Mouse (Mus musculus): Measurements from ENCODE around the gene Thsd7a. TPM values are rescaled to one million over a fixed set of nuclear protein-coding genes. Genes with fewer than 3 reads are reported as not detected.

Thsd7a gene
- polyA plus RNA-seq, 1 experiment = 5.6 TPM

DNA sequence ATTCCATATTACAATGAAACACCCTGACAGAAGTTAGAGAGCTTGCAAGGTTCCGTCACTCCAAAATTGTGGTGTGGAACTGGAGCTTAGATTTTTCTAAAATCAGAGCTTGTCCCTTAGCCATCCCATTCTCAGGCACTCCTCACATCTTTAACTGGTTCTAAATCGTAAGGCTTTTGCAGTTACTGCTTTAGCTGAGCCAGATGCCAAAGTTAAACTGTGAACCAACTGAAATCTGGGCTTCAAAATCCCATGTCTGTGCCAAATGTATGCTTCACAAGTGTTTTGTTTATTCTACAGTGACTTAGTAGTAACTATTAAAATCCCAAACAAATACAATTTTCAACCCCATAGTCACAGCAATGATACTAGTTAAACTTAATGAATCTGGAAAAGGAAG is 242.3 kb downstream of the Thsd7a start:
- no peak for DNase-seq (ENCODE audit: low read depth)

DNA sequence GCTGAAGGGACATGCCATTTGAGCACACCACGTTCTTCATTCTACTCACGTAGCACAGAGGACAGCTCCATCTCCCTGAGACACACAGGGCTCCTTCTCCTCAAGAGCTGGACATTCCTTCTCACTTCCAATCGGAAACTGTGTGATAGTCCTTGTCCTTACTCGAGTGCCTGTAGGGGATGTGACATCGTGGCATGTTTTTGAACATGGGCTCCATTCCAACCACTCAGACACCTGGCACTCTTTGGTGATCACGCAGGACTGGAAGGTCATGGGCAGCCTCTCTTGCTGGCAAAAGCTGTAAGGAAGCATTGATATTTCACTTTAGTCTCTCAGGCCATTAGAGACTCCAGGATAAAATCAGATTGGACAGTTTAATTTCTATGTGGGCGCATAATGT is 245.3 kb downstream of the Thsd7a start:
- DNase-seq (ENCODE audit: low read depth) = no peak

DNA sequence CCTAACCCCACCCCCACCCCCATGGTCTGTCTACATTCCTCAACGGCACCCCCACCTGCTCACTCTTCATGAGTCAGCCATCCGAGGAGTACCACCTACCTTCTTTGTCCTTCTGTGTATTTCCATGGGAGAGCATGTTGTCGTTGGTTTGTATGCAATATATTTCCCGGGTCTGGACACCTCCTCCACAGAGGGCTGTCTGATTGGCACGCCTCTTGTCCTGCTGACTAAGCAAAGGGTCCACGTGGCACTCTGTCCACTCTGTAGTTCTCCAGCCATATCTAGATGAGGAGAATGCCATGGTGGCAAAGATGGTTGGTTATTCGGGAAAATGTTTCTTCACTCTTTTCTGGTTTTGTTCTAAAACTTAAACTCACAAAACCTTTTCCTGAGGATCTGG is 248.3 kb downstream of the Thsd7a start:
- no peak for DNase-seq (ENCODE audit: low read depth)

DNA sequence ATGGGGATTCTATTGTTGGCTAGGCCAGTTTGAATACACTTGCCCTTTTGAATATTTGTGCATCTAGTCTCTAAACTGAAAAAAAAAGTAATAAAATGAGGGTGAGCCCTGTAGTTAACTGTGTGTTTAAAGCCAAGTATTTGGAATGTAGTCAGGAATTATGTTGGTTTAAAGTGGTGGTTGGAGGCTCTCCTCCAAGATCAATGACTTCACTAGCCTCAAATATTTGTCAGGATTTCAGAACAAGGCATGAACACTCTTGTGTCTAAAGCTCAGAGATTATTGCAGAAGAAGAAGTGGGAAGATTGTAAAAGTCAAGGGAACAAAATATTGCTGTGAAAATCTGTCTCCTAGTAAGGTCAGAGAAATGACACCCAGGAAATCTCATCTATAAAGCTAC is 249.3 kb downstream of the Thsd7a start:
- no peak for DNase-seq (ENCODE audit: low read depth)

DNA sequence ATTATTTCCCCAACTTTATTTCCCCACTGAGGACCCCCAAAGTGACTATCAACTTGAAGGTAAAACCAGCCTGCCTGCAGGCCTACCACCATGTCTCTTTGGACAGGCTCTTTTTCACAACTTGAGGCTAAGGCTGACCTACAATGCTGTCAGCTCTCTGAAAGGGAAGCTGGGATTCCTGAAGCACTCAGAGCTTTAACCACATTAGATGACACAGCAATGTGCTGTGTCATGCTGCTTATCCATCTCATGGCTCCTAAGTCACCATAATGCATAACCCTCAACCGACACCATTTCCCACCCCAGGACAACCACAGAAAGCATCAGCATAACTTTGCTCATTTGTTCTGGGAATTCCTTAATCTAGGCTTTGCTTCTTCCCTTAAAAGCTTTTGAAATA is 255.6 kb downstream of the Thsd7a start:
- DNase-seq (ENCODE audit: low read depth) = no peak

DNA sequence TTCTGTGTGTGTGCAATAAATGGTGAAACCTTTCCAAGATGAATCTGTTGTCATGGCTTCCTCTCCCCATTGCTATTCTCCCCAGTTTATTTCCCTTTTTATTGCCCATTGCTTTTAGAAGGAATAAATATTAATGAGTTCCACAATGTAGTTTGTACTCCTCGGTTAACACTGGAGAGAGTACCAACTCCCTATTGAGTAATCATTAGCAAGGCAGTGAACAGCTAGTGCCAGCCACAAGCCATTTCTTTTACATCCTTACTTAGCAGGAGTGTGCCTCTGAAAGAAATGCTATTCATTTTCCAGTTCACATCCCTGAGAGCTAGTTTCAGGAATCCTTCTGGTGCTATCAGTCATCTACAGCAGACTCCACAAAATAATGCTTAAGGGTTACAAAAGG is 260.3 kb downstream of the Thsd7a start:
- no peak for DNase-seq (ENCODE audit: low read depth)

DNA sequence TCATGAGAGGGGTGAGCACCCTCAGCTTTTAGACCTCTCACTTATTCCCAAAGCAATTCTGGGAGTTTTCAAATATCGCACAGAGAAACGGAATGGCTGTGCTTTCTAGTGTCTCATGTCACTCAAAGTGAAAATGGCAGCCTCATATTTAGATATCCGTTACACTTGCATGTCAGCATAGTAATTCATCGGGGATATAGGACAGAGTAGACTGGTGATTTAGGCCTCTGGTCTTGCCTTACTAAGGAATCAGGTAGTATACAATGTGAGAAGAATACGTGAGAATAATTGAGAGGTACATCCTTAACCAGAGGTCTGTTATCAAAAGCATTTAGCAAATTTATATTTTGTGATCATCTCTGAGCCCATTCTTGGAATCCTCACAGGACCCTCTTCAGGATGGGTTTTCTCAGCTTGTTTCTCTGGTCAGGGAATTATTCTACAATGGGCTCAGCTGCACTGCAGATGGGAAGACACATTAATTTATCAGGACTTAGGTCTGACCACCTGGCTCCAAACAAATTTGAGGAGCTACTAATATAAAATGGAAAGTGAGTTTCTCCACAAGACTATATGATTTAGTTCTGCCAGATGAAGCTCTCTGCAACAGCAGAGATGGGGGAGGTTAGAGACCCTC is 267.6 kb downstream of the Thsd7a start:
- no peak for DNase-seq (ENCODE audit: low read depth)

DNA sequence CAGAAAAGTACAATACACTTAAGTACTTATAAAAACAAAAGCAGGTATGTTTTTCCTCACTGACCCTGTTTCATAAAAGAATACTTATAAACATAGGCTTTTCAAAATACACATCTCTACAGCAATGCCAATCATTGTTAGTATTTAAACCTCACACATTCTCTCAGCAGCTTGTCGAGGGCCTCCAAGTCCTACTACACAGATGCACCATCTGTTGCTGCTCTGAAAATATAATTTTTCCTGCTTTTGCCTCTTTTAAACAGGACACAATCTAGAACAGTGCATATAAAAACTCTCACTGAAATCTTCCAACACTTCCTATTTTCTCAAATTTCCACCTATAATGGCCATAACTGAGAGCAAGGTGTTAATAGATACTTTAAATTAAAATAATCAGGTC is 270.9 kb downstream of the Thsd7a start:
- no peak for DNase-seq (ENCODE audit: low read depth)

DNA sequence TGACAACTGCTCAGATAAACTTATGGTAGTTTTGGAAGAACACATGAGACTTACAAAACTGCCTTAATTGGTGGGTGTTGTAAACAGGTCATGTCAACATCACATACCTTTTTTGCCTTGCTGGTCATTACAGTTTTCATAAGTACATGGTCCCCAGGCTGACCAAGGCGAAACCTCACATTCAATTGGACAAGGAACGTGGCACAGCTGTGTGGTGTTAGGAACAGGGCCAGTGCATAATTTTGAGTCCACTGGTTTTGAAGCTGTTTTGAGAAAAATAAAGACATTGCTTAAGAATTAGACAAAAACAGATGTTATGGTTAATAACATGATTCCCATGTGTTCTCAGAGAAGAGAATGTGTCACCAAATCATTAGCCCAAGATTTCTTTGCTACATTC is 278.3 kb downstream of the Thsd7a start:
- no peak for DNase-seq (ENCODE audit: low read depth)

DNA sequence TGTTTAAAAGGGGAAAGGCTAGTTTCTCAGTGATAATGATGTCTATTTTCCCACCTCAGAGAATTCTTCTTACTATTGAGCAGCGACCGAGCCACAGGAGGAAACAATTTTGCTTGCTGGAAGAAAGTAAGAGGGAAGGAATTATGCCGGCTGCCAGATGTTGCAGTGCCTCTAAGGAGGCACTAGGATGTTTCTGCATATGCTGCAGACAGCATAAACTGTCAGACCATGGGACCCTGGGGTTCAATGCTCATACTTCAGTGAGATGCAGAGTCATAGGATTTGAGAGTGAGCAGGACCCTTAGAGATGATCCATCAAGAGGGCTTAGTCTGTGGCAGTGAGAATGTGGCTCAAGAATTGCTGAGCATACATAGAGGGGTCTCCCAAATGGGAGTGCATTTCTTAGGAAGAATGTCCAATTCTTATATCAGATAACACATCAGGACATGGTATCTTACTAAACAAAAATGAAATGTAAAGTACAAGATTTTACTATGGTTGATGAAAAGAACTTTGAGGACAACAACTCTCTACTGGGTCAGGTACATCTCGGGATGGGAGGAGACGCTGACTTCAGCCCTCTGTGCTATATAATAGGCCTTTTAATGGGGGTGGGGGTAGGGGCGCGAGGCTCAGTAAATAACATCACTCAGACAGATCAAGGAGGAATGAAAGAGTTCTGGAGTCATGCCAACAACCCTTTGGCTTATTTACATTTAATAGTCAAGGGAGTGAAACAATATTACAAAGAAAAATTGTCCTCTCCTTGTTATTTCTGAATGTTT is 281.7 kb downstream of the Thsd7a start:
- DNase-seq (ENCODE audit: low read depth) = no peak

DNA sequence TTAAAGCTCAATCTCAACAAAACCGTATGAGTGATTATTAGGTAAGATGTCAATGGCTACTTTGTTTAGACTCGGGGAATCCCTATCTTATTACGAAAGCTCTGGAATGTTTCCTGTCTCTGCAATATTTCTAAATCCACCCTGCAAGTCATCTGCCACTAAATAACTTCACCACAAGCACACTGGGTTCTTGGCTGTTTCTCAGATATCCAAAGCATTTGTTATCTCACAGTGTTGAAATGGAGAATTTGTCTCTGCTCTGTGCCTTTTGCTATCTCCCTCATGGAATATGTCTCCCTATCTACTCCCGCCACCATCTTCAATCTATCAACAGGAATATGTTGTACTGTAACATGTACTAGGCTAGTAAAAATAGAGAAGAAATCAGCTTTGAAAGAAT is 290.4 kb downstream of the Thsd7a start:
- DNase-seq (ENCODE audit: low read depth) = peak; percentile 75

DNA sequence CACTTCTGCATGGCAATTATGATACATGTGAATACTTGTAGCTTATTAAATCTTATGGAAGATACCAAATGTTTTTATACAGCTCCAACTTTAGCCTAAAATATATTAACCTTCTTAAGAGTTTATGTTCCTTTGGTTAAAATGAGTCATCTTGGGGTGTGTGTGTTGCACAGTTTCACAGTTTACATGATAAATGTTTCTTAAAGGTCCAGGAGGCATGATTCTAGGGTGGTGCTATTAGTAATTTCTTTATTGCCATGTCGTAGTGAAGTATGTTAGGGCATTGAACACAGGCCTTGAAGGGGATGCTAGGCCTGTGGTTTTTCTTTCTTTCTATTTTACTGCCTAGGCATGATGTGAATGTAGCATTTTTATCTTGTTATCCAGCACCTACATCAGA is 291.8 kb downstream of the Thsd7a start:
- DNase-seq (ENCODE audit: low read depth) = no peak

DNA sequence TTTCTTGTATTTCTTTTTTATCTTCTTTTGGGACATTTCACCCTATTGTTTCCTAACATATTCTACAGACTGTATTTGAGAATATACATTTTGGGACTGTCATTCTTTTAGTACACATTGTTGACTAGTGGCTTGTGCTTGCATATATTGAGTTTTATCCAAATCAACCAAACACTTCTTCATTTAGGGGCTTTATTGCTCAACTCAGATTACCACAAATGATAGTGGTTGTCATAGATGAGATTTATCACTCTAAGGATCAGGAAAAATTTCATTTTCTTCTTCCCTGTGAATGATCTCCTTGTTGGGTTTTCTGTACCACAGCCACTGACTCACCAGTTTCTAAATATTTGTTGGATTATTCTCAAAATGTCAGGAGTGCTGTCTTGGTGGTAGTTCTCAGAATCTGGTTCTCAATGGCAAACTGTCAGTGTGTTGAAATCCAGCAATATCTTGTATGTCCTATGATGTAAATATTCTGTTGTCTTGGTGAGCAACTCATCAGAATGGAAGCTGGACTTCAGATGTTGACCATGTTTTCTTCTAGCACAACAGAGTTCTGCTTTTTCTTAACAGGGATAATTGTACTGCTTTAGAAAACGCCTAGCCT is 294.2 kb downstream of the Thsd7a start:
- no peak for DNase-seq (ENCODE audit: low read depth)

DNA sequence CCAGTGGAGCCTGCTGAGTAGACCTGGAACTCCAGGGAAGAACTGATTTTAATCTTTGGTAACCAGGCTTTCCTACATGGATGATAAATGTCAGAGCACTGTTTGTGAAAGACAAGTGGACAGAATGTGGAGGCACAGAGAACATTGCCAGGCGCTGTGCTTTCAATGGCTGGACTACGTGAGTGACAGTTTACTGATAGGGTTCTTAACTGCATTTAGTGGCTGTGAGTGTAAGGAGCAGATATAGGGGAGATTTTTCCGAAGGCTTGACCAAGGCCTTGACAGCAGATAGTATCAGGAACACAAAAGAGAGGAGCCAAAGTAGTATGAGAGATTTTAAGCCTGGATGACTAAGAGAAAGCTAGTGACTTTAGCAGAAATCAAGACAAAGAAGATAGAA is 295.1 kb downstream of the Thsd7a start:
- no peak for DNase-seq (ENCODE audit: low read depth)

DNA sequence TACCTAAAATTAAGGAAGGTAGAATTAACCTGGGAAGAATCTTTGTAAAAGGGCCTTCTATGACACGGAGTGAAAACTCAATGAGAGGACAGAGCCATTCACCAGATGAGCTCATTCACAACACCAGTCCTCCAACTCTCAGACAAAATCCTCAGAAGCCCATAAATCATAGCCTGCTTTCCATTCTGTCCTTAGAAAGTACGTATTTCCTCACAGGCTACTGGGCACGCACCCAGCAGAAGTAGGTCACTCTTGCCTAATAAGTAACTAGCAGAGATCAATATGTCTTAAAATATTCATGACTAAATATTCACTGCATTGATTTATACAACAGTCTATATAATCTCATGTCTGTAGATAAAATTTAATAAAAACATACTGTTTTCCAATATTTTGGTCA is 300.4 kb downstream of the Thsd7a start:
- DNase-seq (ENCODE audit: low read depth) = peak; percentile 63

DNA sequence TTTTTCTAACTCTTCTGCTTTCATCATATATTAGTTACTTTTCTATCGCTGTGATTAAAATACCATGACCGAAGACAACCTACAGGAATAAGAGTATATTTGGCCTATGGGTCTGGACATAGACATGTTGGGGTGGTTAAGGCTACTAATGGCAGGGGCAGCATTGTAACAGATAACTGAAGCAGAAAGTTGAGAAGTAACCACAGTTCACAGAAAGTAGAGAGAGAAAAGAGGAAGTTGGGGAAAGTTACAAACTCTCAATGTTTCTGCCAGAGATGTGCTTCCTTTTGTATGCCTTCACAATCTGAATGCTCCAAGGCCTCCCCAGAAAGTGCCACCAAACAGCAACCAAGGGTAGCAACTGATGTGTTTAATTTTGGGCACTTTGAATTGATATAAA is 303.7 kb downstream of the Thsd7a start:
- no peak for DNase-seq (ENCODE audit: low read depth)

DNA sequence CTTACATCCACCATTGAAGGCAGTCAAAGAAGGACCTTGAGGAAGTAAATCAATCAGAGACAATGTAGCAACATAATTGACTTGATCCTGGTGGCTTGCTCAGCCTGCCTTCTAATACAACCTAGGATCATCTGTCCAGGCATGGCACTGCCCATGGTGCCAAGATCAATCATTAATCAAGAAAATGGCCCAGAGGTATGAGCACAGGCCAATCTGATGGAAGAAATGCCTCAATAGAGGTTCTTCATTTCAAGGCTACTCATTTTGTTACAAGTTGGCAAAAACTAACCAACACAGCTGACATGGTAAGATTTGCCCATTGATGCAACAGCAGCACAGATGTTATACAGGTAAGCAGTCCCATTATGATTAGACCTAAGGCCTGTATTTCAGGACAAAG is 309.6 kb downstream of the Thsd7a start:
- peak; percentile 73 for DNase-seq (ENCODE audit: low read depth)

DNA sequence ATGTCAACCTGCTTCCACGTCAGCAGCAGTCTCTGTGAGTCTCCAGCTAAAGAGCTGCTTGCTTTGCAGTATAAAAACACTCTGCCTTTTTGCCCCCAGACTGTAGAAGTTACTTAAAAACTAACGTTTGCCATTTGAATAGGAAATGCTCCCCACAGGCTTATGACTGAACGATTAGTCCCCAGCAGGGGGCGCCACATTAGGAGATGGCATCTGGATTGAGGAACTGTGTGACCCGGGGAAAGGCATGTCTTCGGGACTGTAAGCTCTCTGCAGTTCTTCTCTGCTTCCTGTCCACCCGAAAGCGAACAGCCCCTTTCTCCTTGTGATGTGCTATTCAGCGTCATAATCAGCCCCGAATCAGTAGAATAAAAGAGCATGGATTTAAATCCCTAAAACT is 330.1 kb downstream of the Thsd7a start:
- no peak for DNase-seq (ENCODE audit: low read depth)

DNA sequence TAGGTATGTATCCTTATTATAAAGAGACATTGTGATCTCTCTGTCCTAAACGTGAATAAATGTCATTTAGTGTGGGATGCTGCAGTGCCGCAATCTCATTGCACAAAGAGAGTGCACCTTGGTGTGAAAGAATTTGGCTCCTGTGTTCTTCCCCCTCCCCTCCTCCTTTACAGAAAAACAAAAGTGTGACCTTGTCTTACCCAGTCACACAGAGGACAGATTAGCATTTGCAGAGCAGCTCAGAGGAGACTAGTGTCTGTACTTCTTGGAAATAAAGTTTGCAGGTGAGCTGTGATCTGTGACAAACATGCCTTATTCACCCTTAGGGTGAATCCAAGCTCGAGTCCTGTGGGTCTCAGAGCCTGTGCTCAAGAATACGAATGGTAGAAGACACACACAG is 332.2 kb downstream of the Thsd7a start:
- DNase-seq (ENCODE audit: low read depth) = no peak

DNA sequence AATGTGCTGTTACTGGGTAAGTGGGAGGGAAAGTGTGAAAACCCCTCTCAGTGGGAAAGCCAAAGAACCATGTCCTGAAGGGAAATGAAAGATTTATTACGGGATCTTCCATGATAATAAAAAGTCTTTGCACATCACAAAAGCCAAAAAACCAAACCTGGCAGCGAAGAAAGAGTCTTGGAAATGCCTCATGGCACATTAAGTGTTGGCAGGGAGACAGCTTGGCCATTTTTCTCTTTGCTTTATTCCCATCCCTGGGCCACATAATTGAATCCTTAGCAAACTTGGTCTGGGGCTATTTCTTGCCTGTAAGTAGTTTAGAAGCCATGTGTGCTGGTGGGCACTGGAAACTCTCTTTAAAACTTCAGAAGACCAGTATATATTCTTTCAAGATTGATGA is 344.8 kb downstream of the Thsd7a start:
- DNase-seq (ENCODE audit: low read depth) = no peak

DNA sequence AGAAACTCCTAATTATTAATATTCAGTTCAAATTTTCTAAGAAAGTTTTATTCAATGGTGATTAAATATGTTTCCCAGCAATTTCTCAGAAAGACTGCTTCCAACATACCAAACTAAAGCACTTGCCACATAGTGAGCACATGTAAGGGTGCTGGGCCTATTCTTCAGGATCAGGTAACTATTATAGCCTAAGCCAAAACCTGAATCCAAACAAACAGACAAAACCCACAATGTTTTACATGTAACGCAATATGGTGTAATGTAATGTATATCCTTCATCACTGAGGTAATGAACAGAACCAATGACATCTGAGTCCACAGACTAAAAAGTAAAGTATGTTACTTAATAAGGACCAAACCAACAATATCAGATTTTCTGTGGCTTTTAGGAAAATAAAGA is 346.2 kb downstream of the Thsd7a start:
- DNase-seq (ENCODE audit: low read depth) = no peak

DNA sequence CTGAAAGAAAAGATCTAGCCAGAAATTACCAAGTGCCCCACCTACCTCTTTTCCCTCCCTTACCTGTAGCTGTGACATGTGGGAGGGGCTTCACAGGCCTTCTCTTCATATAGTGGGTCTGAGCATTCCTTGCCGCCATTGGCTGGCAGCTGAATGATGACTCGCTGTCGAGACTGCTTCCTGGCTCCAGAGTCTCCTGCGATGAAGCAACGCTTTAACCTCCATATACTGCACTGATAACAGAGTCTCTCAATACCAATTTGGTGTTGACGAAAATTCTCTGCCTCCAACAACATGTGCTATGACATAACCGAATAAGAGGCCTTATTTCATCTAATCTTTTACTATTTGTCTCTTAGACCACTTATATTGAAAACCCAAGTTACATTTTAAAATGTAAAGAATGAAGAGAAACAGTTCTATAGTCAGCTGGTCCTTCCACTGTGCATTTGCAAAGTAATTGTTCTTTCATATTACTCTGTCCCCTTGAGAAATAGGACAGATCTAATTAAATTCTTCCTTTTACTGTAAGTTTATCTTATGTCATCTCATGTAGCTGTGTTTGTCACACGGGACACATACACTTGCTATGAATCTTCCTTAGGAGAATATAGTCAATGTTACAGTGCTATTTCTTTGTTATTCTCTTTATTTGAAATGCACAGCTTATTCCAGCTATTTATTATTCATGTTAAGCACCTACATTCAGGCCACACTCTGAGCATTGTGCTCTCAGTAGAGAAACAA is 351.3 kb downstream of the Thsd7a start:
- no peak for DNase-seq (ENCODE audit: low read depth)
